Mouse (Mus musculus) C2C12 (cell line): ENCODE results near the gene Mns1. TPM values are rescaled to one million over a fixed set of nuclear protein-coding genes. Genes with fewer than 3 reads are reported as not detected.

Experiments
- H3K27me3 ChIP-seq: one replicate; pipeline ENCODE4 v1.6.1; 2011; ENCODE audit not compliant: control insufficient read depth, insufficient read depth, insufficient read length
- H3K36me3 ChIP-seq: one replicate; pipeline ENCODE4 v1.6.1; 2011; ENCODE audit not compliant: control insufficient read depth, insufficient read depth
- H3K4me3 ChIP-seq: one replicate; pipeline ENCODE4 v1.5.1; 2011; ENCODE audit warnings: mild to moderate bottlenecking, control low read depth; ENCODE audit not compliant: poor library complexity, insufficient read depth, severe bottlenecking
- H3K79me2 ChIP-seq: one replicate; pipeline ENCODE4 v1.6.1; 2011; ENCODE audit not compliant: control insufficient read depth, insufficient read depth
- H3K79me3 ChIP-seq: one replicate; pipeline ENCODE4 v1.6.1; 2011; ENCODE audit warnings: low read depth, control low read depth
- H3ac ChIP-seq: one replicate; pipeline ENCODE3; 2011; ENCODE audit warnings: low read depth; ENCODE audit not compliant: control insufficient read depth, insufficient read length
- CEBPB ChIP-seq: IDR thresholded peaks from one replicate; pipeline ENCODE4 v1.6.1; 2011; ENCODE audit warnings: low read depth, mild to moderate bottlenecking, control low read depth, moderate library complexity
- CTCF ChIP-seq: IDR thresholded peaks from one replicate; pipeline ENCODE4 v1.5.1; 2011; ENCODE audit not compliant: control insufficient read depth, insufficient read depth, insufficient read length
- FOSL1 ChIP-seq: IDR thresholded peaks from one replicate; pipeline ENCODE4 v1.8.0; 2011; ENCODE audit warnings: mild to moderate bottlenecking, low read length; ENCODE audit not compliant: poor library complexity, insufficient read depth, severe bottlenecking
- MAX ChIP-seq: IDR thresholded peaks from one replicate; pipeline ENCODE4 v1.6.1; 2011; ENCODE audit warnings: mild to moderate bottlenecking, control low read depth
- MYOD1 ChIP-seq: IDR thresholded peaks from one replicate; pipeline ENCODE4 v1.6.1; 2011; ENCODE audit warnings: low read depth; ENCODE audit not compliant: control insufficient read depth, insufficient read length
- MYOG ChIP-seq: IDR thresholded peaks from one replicate; pipeline ENCODE4 v1.6.1; 2011; ENCODE audit not compliant: control insufficient read depth, insufficient read length; ENCODE audit errors: extremely low read depth
- USF1 ChIP-seq: IDR thresholded peaks from one replicate; pipeline ENCODE4 v1.6.1; 2011; ENCODE audit warnings: low read depth, mild to moderate bottlenecking, control low read depth, moderate library complexity
- polyA plus RNA-seq: library from polyadenylated mRNA; unstranded; fragments of >200 nt; fragmentation: generic; extraction: Trizol; gene quantifications from one replicate; pipeline ENCODE4 v1.2.1, GENCODE M21; 2012; ENCODE audit warnings: missing spikeins

Gene Mns1
- polyA plus RNA-seq, 1 experiment: 2.5 TPM

- H3K4me3 ChIP-seq: no peak overlapping the region
- no peak overlapping the region for H3ac ChIP-seq
- no peaks in the 10 kb centered on the region for H3K36me3 ChIP-seq
- TF ChIP-seq MYOG (no peak), MAX (no peak), CTCF (no peak), CEBPB (no peak), USF1 (no peak), FOSL1 (no peak), MYOD1 (no peak)
- H3K79me2 ChIP-seq: no peaks in the 10 kb centered on the region
- H3K79me3 ChIP-seq: no peaks in the 10 kb centered on the region
- H3K27me3 ChIP-seq: no peaks in the 10 kb centered on the region
Measured at GRCm38 (mm10) chr9:72420490-72420889, 17.3 kb upstream of the Mns1 start.

- Histone ChIP-seq H3K79me2 (no peaks in the 10 kb centered on the region), H3K79me3 (no peaks in the 10 kb centered on the region), H3K4me3 (no peak overlapping the region), H3ac (no peak overlapping the region), H3K27me3 (peaks cover under 1% of the 10 kb centered on the region), H3K36me3 (no peaks in the 10 kb centered on the region)
- TF ChIP-seq MYOG (no peak), MAX (no peak), CEBPB (no peak), FOSL1 (no peak), CTCF (no peak), MYOD1 (no peak), USF1 (no peak)
Measured at GRCm38 (mm10) chr9:72422284-72422683, 15.5 kb upstream of the Mns1 start.

GRCm38 (mm10) chr9:72422753-72423152 lies 15.1 kb upstream of the Mns1 start:
- Histone ChIP-seq H3K27me3 (peaks cover 5% of the 10 kb centered on the region), H3K79me2 (no peaks in the 10 kb centered on the region), H3K4me3 (no peak overlapping the region), H3ac (no peak overlapping the region), H3K36me3 (no peaks in the 10 kb centered on the region), H3K79me3 (no peaks in the 10 kb centered on the region)
- no peak for TF ChIP-seq USF1
- TF ChIP-seq MAX: no peak
- no peak for TF ChIP-seq CEBPB
- TF ChIP-seq MYOG: no peak
- no peak for TF ChIP-seq MYOD1
- no peak for TF ChIP-seq FOSL1
- no peak for TF ChIP-seq CTCF

- Histone ChIP-seq H3K36me3 (no peaks in the 10 kb centered on the region), H3K27me3 (peaks cover 9% of the 10 kb centered on the region), H3K79me2 (no peaks in the 10 kb centered on the region), H3K4me3 (no peak overlapping the region), H3ac (no peak overlapping the region), H3K79me3 (no peaks in the 10 kb centered on the region)
- TF ChIP-seq CEBPB (no peak), CTCF (no peak), MAX (no peak), MYOG (no peak), USF1 (no peak), FOSL1 (no peak), MYOD1 (no peak)
Measured at GRCm38 (mm10) chr9:72425300-72425850, 12.4 kb upstream of the Mns1 start.

DNA sequence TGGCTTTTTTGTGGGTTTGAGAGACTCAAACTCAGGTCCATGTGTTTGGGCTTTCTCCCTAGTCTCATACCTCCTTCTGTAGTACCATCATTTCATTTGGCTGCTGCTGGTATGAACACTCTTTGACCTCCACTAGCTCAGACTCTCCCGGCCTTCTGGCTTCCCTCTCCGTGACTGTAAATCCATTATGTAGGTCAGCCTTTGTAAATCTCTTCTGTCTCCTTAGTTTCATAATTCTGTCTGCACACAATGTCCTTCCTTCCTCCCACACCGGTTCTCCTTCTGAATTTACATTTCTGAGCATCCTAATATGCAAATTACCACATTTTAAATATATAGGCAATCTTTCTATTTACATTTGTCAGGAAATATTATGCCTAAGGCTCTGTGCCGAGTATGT lies 9.9 kb upstream of the Mns1 start:
- TF ChIP-seq MYOD1 (no peak), CEBPB (no peak), MAX (no peak), FOSL1 (no peak), USF1 (no peak)

GRCm38 (mm10) chr9:72434876-72435275 lies 2.9 kb upstream of the Mns1 start:
- Histone ChIP-seq H3K4me3 (no peak overlapping the region), H3K27me3 (peaks cover 4% of the 10 kb centered on the region), H3K79me2 (no peaks in the 10 kb centered on the region), H3K79me3 (no peaks in the 10 kb centered on the region), H3K36me3 (no peaks in the 10 kb centered on the region), H3ac (no peak overlapping the region)
- TF ChIP-seq MAX: no peak
- no peak for TF ChIP-seq FOSL1
- TF ChIP-seq CTCF: no peak
- TF ChIP-seq USF1: no peak
- TF ChIP-seq MYOD1: no peak
- TF ChIP-seq MYOG: no peak
- TF ChIP-seq CEBPB: no peak

More for the DNA sequence above, 9.9 kb upstream of the Mns1 start:
- H3K36me3 ChIP-seq: no peaks in the 10 kb centered on the region
- no peaks in the 10 kb centered on the region for H3K79me3 ChIP-seq
- H3K27me3 ChIP-seq: peaks cover 13% of the 10 kb centered on the region
- no peaks in the 10 kb centered on the region for H3K79me2 ChIP-seq
- no peak overlapping the region for H3ac ChIP-seq
- no peak overlapping the region for H3K4me3 ChIP-seq
